Mouse (Mus musculus) testis, adult 2 months (tissue): Measurements from ENCODE around the gene Dclk2.

ENCODE experiments used
- CTCF ChIP-seq: fragments of 200-500 bp; IDR thresholded peaks from 2 replicates; pipeline ENCODE4 v1.5.1; 2012; ENCODE audit warnings: low read depth, mild to moderate bottlenecking, inconsistent platforms, low read length, moderate library complexity; ENCODE audit not compliant: control insufficient read depth, insufficient read depth, insufficient replicate concordance
- POLR2A ChIP-seq: fragments of 200-500 bp; IDR thresholded peaks from 2 replicates; pipeline ENCODE4 v1.6.1; 2012; ENCODE audit warnings: low read depth, mild to moderate bottlenecking, inconsistent platforms, low read length, moderate library complexity; ENCODE audit not compliant: control insufficient read depth

- TF ChIP-seq CTCF (no peak), POLR2A (no peak)
Measured at GRCm38 (mm10) chr3:86775444-86775828, 145.2 kb downstream of the Dclk2 start.
